Mouse (Mus musculus): Measurements from ENCODE around the gene Spryd7.

- no peak for TF ChIP-seq CTCF (IDR thresholded peaks at IDR 0.05; ENCODE audit: low read depth)
- no peak for TF ChIP-seq EP300 (optimal IDR thresholded peaks at IDR 0.05)
Measured at GRCm38 (mm10) chr14:61601348-61601747, 44.7 kb upstream of the Spryd7 start.

Data from stomach, postnatal 0 days (tissue).